Mouse (Mus musculus) MEL-GATA-1-ER (cell line): ENCODE data around the gene Sfmbt1.

ENCODE experiments used
- DNase-seq: peaks from one replicate; pipeline ENCODE4 v3.0.0-alpha.2; 2012; ENCODE audit warnings: low read depth; ENCODE audit errors: extremely low read depth

Sfmbt1 gene

DNA sequence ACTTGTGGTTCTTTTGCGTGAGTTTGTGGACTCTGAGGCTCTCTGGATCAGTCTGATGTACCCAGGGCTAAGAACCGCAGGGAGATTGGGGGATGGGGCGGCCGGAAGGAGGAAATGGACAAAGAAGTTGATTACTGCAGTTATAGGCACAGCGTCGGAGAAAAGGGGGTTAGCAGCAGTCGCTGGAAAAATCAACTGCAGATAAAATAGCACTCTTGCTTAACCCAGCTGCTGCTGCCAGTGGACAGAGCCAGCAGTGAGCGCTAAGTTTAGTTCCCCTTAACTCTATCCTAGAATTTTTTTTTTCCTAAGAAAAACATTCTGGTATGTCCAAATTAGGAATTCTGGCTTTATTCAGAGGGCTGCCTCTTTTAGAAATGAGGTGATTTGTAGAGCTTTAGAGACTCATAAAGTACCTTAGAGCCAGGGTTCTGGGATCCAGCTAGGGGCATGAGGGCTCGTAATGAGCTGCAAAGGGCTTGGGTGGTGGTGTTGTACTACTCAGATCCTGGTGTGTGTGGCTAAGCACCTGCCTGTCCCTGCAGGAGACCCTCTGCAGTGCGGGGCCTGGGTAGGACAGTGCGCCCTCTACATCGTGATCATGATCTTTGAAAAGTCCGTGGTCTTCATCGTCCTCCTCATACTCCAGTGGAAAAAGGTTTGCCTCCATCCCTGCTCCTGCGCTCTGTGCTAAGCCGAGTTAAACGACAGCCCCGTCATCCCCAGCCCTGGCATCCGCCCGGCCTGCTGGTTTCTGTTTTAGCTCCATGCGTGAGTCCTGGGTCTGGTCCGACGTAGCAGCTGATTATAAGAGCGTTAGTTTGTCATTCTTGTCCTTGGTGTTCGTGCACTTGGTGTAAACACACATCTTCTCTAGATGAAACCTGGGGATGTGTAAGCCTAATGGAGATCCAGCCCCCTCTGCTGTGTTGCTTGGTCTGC lies 155.8 kb downstream of the Sfmbt1 start:
- DNase-seq, result no peak
